Mouse (Mus musculus) kidney, postnatal 14 days (tissue): ENCODE results near the gene Fat1.

ENCODE experiments used
- DNase-seq: peaks from one replicate; pipeline ENCODE4 v3.0.0; 2022; ENCODE audit warnings: mixed read lengths

The Fat1 gene

DNA sequence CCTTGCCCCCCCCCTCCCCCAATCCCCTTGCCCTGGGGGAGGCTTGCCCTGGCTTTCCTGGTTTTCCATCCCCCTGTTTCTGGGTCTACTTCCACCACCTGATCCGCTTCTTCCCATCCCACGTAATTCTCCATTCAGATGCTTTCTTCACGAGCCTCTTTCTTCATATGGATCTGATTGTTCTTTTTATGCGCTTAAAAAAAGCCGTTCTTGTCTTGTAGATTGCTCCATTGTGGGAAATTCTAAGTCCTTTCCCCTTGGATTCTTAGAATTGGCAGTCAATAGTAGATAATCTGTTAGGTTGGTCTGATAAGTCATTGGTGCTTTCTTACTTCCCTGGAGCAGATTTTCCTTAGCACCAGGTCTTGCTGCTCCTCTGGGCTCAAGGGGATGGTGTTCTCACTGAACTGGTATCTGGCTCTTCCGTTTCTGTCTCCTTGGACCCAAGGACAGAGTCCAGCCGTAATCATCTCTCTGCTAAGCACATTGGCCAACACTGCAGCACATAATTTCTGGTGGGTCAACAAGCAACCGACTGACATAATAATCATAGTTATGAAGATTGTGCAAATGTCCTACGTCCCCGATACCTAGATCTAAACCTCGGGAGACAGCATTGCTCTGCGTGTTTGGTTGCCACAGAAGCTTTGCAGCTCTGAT is 27.5 kb downstream of the Fat1 start:
- DNase-seq: no peak

DNA sequence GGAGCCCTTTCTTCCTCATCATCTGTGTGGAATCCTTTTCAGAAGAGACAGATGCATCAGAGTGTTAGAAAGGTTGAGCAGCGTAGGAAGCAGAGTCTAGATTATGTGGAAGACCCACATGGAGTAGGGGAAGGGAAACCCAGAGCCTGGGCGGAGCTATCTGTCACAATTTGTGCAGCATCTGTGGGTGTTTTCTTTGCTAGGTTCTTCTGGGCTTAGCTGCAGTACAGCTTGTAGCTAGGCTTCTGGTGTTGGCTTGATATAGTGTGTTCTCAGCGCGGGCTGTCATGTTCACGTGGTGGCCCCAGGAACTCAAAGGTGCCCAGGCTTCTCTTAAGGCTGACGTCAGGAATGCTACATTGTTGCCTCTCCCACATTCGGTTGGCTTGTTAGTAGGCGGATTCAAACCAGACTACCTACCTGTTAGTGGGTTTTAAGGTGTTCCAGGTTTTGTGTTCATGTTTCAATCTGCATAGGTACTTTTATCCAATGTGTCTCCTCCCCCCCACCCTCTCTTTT is 32.3 kb downstream of the Fat1 start:
- DNase-seq: no peak

DNA sequence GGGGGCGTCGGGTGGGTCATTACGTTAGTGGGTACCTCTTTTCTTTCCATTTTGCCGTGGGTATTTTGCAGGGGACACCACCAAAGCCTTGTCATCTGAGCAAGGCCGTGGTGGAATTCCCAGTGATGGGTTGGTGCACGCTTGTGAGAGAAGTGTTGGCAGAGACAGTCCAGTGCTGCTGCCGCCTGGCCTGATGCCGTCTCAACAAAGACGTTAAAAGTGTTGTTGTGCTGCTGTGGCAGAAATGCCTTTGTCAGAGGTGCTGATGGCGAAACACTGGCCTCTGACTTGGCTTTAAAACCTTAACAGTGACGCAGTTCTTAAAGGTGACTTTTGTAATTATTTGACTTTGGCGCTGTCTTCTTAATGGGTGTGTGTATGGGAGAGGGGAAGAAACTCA is 34.8 kb downstream of the Fat1 start:
- no peak for DNase-seq

DNA sequence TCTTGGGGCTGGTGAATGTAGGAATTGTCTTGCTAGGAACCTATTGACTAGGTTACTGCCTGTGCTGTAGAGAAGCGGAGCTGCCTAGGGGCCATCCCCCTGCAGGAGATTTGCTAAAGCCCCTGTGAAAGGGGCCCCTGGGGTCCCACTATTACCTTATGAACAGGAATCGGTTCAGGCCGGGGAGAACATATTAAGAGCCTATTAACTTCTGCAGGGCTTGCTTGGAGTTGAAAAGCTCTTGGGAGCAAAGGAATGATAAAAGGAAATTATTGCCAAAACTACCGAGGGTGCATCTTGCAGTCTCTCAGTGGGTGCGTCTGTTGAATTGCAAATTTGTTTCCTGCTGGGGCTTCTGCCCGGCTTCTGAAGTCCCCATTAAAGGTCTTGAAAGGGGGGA is 36.1 kb downstream of the Fat1 start:
- DNase-seq: no peak

DNA sequence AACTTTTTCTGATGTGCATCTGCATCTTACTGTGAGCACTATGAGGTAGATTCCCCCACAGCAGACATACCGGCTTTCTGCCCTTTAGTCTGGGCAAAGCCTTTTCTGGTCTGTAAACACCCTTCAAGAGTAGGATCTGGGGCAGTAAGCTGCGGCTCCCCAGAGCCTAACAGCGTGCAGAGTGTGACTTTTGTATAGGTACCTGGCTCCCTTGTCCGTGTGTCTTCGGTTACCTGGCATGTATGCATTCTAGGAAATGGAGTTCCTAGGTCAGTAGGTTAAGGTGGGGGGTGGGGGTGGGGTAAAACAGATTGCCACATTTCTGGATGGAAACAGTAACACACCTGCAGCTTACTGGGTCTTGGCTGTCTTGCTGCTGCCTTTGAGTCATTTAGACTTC is 36.7 kb downstream of the Fat1 start:
- DNase-seq: no peak

DNA sequence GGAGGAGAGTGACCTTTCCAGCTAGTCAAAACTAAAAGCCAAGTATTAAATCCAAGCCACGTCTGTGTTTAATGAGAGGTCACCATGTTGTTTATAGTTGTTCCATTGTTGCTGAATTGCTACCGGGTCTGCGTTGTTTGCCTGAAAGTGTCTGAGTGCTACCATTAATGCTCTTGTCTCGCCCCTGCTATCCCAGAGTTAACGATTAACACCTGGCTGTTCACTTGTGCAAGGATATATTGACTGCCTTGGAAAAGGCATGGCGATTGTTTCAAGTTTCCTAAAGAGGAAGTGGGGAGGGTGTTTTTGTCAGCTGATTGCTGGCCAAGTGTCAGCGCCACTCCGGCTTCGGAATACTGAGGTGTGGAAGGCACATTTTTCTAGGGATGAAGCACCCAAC is 39.9 kb downstream of the Fat1 start:
- DNase-seq: no peak

DNA sequence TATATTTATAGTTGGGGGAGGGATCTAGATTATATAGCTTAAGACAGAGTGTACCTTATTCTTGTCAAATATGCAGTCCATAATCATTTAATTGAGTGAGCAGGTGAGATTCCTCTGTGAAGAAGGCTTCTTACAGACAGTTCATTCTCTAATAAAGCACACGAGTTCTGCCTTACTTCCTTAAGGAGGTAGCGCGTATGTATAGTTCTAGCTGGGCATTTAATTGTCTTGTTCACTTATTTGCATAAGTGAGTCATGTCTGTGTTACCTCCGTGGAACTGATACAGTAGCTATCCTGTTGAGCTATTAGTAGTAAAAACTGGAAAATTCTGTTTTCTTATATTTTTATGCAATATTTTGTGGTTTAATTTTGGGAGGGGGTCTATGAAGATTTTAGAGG is 40.4 kb downstream of the Fat1 start:
- no peak for DNase-seq

DNA sequence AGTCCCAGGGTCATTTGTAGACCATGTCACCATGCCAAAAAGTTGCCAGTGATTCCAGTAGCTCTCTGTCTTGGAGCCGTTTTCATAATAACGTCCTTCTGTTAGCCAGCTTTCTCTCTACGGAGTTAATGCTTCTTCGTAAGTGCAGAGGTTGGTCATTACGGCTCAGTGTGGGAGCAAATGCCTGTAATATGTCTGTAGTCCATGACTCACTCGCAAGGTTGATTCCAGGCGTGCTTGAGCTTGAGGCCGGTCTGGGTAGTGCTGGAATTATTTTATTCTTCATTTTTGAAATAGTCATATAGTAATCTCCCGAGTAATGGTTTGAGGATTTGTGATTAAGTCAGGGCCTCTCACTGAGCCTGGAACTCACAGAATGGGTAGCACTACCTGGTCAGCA is 43.4 kb downstream of the Fat1 start:
- no peak for DNase-seq

DNA sequence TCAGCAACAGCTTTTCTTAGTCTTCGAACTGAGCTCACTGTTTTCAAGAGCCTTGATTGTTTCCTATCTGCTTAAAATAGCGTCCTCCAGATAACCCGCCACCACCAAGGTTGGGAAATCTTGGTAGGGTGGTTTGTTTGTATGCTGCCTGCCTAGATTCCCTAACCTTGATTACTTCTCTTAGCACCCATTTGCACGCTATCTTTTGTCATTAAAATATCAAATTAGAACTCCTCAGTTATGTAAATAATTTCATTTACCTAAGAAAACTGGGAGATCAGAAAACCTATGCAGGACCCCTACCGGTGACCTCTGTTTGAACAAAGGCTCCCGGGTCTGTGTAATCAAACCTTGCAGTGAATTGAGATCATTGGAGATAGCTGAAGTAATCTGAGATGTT is 44.0 kb downstream of the Fat1 start:
- DNase-seq: no peak

DNA sequence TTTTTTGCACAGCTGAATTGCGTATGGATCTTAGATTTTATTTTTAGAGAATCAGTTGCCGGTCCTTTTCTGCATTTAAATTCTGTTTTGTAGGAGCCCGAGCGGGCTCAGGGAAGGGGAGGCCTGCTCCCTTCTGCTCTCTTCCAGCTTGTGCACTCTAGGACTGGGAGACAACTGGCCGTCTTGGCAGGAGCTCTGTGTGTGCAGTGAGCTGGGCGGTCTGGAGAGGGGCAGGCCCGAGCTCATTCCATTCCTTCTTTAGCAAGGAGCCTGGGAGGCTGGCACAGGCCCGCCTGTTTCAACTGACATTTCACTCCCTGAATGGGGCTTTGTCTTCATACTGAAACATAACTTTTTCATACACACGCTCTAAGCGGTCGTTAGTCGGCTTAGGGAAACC is 44.8 kb downstream of the Fat1 start:
- peak; percentile 63 for DNase-seq

DNA sequence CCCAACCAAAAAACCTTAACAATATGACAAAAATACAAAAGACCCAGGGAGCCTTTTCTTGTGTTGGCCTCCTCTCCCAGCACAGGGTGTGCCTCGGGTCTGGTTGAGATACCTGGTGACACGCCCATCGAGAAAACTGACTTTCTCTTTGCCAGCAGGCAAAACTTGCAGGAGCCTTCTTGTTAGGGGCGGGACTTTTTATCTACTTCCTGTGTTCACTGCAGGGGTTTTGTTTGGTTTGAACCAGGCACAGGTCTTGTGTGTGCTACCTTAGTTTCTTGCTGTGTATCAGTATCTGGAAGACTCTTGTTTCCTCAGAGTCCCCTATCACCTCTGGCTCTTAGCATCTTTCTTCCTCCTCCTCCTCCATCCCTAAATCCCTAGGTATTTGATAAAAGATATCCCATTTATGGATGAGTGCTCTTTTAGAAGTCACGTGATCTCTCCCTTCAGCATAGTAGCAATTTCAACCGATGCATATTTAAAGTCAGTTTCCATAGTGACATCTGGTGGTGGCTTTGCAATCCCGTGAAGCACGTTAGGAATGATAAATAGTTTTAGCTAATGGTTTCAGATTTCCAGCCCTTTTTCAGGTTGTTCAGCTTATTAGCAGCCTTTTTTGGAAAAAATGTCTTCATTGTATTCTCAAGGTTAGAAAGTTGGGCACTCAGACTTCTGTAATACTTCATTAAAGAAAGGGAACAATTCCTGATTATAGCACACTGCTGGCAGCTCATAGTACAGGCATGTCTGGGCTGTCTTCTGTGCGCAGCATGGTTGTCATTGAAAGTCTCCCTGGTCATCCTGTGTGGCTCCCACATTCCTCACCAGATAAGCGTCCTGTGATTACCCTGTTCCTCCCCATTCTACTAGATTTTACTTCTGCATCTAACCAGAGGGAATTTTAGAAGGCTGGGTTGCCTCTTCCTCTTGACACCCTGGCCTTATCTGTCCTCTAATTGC is 50.4 kb downstream of the Fat1 start:
- DNase-seq: peak; percentile 41

DNA sequence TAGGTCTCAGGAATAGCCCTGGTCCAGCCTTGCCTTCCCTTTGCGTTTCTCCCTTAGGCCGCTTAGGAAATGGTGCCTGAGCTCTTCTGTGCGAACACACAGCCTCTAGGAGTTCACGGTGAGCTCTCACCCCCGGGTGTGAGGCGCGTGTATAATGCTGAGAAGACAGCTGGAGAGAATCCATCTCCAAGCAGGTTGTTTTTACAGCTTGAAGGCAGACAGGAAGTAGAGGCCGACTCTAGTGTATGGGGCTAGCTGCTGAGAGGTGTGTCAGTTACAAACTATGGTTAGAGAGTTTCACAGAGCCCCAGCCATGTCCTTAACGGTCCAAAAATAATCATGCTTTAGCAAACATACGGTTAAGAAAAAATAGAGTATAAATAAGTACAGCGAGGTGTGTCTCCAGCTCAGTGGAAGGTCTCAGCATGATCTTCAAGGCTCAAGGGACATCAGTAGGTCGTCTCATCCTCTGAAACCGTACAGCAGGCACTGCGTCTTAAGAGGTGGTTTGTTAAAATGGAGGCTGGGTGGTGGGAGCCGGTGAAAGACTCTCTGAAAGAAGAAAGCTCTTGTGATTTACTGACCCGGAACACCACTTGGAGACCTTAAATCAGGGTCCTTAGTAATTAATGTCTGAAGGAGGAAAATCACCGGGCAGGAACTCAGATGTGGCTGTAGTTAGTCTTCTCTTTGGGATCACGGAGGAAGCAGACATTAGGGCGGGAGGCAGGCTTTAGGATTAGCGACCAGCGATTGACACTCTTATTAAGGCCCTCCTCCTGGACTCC is 56.6 kb downstream of the Fat1 start:
- no peak for DNase-seq

DNA sequence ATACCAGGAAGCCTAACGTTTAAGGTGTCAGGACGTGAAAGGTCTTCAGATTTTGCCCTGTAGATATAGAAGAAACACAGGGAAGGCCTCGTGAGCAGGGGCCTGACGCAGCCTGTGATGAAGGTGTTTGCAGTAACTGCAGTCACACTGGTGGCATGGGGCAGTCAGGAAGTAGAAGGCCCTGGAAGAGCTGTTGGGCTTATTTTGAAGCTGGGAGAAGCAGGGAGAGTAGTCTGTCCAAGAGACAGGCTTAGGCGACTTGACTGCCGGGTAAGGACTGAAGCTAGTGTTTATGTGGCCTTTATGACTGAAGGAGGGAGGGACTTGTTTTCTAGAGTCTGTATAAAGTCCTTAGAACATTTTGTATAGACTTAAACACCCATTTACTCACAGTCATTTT is 57.4 kb downstream of the Fat1 start:
- no peak for DNase-seq

DNA sequence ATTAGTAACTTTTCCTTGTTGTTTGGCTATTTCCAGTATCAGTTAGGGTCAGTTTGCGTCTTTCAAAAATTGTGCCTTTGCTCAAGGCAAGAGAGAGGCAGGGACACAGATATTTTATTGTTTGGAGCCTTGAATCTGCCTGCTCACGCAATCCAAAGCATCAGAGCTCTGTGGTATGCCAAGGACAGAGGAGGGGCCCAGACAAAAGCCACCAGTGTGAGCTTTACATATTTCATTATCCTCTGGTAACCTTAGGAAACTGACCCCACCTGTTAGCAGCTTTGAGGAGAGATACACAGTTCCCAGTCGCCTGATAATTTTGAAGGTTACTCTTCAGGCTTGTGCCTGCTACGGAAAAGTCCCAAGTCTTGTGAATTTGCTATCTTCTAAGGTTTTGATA is 58.1 kb downstream of the Fat1 start:
- DNase-seq: no peak

DNA sequence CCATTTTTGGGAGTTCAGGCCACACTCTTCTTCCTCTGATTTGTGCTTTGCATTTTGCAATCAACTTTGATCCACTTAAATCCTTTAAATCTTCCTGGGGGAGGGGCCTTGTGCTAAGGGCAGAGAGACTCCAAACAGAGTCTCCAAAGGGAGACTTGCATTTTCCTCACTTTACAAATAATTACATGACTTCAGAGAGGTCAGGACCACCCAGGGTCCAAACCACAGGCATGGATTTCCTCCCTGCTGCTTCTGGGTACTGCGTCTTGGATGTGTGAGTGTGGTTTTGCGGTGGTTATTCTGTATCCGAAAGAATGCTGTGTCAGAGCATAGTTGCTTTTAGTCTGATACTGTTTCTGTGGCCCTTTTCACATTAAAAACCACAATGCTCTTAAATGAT is 61.2 kb downstream of the Fat1 start:
- DNase-seq: peak; percentile 46

DNA sequence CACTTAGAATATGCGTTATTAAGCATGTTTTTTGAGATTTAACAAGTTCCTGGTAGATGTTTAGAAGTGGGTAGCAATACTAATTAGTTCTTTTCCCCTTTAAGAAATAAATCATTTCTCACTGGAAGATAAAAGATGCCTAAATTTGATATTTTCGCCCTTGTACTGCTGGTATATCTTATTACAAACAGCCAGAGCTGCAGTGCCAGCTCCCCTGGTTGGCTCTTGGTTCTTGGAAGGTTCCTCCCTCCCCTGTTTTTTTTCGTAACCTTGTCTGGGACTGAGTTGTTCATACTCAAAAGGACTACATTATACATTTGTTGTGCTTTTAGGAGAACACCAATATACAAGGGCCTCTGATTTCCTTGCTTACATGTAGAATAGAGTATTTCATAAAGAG is 62.1 kb downstream of the Fat1 start:
- no peak for DNase-seq

DNA sequence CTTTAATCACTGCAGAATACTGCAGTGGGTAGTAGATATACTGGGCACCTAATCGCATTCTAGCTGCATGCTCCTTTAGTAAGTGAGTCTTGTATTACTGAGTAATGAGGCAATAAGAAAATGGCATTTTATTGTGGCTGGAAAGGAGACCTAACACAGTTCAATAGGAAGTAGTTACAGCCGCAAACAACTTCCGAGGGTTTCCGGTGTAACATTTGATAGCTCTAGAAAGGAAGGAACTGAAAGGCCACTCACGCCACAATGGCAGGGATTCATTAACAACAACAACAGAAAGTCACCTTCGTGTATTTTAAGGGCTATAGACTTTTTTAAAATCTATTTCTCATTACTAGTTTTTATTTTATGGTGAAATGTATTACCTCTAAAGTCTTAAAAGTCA is 62.6 kb downstream of the Fat1 start:
- DNase-seq: no peak

DNA sequence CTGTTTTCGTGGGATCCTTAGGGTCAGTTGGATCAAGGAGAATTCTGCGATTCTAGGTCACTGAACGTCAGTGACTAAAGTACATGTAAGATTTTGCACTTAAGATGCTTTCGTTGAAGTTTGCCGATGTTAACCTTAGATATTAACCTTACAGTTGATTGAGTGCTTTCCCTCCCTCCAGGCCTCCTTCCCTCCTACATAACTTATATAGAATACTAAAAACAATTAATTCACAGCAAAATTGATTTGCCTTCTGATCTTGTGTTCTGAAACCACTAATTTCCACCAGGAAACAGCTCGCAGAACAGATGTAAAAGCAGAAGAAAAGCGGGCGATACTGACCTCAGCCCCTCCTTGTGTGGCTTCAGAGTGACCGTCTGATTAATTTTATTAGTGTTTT is 63.0 kb downstream of the Fat1 start:
- DNase-seq: no peak

DNA sequence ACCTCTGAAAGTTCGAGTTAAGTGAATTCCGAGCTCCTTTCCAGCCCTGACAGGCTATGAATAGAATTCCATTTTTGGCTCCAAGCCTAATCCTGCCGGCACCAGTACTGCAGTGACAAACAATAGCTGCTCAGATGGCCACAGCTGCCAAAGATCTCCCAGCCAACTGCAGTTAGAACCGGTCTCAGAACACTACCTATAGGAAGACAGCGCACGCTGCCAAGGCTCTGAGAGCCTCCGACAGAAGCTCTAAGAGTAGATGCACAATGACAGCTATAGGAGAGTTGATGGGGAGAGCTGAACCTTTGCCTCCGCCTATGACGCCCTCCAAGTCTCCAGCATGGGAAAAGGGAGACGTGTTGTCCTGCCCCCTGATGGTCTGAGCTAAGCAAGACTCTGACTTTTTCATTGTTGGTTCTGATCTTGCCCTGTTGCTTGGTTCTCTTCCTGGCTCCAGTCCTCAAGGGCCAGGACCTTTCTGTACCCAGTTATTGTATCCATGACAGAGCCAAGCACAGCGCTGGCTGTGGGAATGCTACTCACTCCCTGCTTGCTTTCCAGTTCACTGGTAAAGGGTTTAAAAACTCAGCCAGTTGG is 63.5 kb downstream of the Fat1 start:
- peak; percentile 82 for DNase-seq

DNA sequence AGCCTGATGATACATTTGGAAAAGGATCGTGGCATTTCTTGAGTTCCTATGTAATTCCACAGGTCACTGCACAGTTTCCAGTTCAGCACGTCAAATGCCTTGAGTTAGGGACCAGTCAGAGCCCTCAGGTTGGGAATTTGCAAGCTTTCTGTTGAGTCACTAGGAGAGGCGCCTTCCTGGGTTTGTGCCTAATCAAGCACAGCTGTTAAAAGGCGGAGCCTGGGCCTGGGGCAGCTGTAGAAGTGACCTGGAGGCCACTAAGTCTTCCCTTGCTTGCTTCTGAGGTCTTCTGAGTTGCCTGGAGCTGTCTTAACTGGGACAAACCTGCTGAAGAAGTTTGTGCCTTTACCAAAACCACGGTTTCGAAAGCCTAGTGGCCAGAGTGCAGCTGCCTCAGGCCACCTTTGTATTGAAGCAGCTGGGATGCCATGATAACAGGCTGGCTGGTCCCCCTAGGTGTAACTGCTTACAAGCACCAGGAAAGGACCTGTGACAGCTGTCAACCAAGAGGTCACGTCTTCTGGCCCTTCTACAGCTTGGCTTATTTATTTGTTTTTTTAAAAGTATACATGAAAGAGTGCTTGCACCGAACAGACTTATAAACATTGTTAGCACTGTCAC is 66.4 kb downstream of the Fat1 start:
- DNase-seq: peak; percentile 62

DNA sequence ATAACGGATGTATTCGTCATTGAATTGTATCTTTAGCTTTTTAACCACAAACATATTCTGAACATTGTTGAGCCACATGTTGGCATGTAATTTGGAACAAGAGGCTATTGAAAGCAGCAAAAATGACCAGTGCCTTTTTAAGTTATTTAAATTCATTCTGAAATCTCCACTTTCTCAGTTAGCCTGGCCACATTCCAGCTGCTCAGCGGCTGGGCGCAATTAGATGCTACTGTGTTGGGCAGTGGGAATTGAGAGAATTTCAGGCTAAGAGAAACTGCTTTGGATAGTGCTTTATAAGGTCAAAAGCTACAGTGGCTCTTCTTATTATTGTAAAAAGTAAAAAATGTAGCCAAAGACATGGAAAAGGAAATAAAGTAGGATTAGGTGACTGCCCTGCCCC is 67.4 kb downstream of the Fat1 start:
- DNase-seq: peak; percentile 49

DNA sequence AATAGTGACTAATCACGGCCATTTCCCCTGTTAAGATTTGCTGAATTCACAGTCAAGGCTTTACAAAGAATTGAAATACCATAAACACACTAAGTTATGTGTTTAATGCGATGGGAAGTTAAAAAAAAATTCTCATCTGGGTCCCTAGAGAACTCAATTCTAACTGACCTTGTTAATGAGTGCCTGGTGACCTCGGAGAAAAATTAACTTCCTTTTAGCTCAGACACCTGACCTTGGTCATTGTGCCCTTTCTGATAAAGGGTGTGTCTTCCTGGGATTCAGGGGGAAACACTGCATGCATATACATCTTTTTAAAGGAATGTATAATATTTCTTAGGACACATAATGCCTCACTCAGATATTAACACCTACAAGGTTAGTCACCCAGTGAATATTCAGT is 68.8 kb downstream of the Fat1 start:
- DNase-seq: no peak

DNA sequence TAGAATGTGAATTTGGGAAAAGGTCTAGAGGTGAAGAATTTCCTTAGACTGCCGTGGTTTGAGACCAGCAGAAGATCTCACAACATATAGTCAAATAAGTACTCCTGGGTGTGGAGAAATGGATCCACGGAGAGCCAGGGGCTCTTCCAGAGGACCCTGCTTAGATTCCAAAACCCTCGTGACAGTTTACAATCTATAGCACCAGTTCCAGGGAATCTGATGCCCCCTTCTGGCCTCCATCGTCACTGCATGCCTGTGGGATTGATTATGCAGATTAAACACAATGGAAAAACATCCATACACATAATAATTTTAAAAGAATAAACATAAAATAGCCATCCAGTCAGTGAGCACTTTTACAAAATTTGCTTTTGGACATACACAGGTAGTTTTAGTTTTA is 75.4 kb downstream of the Fat1 start:
- DNase-seq: peak; percentile 61
